Mouse (Mus musculus): Measurements from ENCODE around the gene Sobp.

DNA sequence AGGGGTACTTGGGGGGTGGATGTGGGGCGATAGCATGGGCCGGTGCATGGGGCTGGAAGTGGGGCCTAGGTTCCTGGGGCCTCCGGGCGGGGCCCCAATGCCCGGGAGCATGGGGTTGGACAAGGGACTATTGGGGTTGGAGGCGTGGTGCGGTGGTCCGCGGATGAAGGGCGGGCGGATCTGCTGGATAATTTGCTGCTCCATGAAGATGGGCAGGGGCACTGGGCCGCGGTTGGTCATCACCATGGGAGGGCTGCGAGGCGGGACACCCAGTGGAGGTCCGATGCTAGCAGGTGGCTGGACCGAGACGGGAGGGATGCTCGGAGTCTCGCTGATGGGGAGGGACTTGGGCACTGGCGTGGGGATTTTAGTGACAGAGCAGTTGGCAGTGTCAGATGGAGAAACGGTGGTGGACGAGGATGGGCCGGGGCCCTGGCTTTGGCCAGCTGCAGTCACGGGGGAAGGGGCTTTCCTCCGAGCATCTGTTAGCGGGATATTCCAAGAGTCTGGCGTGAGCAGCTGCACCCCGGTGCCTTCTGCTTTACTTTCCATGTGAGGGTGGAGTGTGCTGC is 152.1 kb downstream of the Sobp start:
- TF ChIP-seq CTCF (IDR thresholded peaks at IDR 0.05; ENCODE audit: low read depth, low read length) (no peak), GATA2 (IDR thresholded peaks at IDR 0.05; ENCODE audit: borderline replicate concordance, low read depth, low read length) (no peak)
